Mouse (Mus musculus): ENCODE measurements around the gene Gm16223. TPM values are rescaled to one million over a fixed set of nuclear protein-coding genes. Genes with fewer than 3 reads are reported as not detected.

Gm16223 gene
- polyA plus RNA-seq (2015; fragmentation: Nextera tagmentation; extraction: Ambion mirVana), result not detected in 2 replicates

- peak; percentile 88 for ATAC-seq (ENCODE audit: low read depth)
- H3K36me3 ChIP-seq, result no peaks in the 10 kb centered on the region
- no peaks in the 10 kb centered on the region for H3K9me3 ChIP-seq
- WGBS, result 46% methylated on average over 10 of the region's 10 CpGs
- no peak within 1 kb of the TSS for H3K4me2 ChIP-seq
- H3K27ac ChIP-seq (replicated peaks), result peak within 1 kb of the TSS; percentile 42; the same call in 1 of the 2 replicates
- H3K27me3 ChIP-seq, result no peaks in the 10 kb centered on the region
- H3K4me1 ChIP-seq (replicated peaks), result peaks cover 15% of the 10 kb centered on the region
- no peak within 1 kb of the TSS for H3K9ac ChIP-seq
- no peak within 1 kb of the TSS for H3K4me3 ChIP-seq
These were observed at the start of gene Gm16223 for GRCm38 (mm10) chr5:42067476-42068187. Gene Gm16223, plus strand, starts transcription at chr5:42067960.

DNA sequence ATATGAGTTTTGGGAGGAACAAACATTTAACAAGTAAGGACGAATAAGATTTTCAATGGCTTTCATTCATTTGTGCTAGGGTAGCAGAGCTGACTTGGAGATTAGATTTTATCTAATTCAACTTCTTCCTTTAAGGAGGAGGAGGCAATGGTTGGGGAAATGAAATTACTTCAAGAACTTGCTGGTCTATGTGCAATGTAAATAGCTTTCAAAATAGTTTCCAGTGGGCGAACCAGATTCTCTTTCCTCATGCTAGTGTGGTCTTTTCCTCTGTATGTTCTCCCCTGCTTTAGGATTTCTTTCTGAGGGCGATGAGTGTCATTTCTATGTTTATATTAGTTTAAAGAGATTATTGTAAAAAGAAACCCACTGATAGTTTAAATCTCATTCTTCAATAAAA lies 45.7 kb upstream of the Gm16223 start:
- Histone ChIP-seq H3K36me3 (no peaks in the 10 kb centered on the region), H3K4me2 (no peak overlapping the region), H3K27ac (replicated peaks) (no peak overlapping the region), H3K4me1 (replicated peaks) (no peaks in the 10 kb centered on the region), H3K27me3 (no peaks in the 10 kb centered on the region), H3K9me3 (no peaks in the 10 kb centered on the region), H3K9ac (no peak overlapping the region), H3K4me3 (no peak overlapping the region)
- 84% methylated on average over 3 of the region's 3 CpGs for WGBS
- ATAC-seq (ENCODE audit: low read depth), result no peak

DNA sequence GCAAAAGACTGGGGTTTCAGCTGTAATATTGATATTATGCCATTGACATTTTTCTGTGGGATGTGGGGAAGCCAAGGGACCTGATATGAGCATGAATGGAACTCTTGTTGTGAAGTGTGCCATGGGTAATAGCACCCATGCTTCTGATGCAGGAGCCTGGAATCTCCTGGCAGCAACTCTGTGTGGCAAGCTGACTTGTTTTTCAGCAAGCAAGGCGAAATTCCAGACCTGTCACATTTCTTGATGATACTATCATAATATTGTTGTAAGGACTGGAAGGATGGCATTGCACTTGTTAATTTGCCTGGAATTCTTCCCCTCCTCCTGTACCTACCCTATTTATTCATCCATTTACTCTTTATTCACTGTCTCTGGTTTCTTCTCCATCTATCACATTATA lies 44.2 kb upstream of the Gm16223 start:
- Histone ChIP-seq H3K27ac (replicated peaks) (no peak overlapping the region), H3K4me3 (no peak overlapping the region), H3K4me2 (no peak overlapping the region), H3K9me3 (no peaks in the 10 kb centered on the region), H3K27me3 (no peaks in the 10 kb centered on the region), H3K36me3 (no peaks in the 10 kb centered on the region), H3K4me1 (replicated peaks) (no peaks in the 10 kb centered on the region), H3K9ac (no peak overlapping the region)
- 77% methylated on average over 1 of the region's 1 CpGs for whole genome bisulfite sequencing
- ATAC-seq (ENCODE audit: low read depth), result no peak

DNA sequence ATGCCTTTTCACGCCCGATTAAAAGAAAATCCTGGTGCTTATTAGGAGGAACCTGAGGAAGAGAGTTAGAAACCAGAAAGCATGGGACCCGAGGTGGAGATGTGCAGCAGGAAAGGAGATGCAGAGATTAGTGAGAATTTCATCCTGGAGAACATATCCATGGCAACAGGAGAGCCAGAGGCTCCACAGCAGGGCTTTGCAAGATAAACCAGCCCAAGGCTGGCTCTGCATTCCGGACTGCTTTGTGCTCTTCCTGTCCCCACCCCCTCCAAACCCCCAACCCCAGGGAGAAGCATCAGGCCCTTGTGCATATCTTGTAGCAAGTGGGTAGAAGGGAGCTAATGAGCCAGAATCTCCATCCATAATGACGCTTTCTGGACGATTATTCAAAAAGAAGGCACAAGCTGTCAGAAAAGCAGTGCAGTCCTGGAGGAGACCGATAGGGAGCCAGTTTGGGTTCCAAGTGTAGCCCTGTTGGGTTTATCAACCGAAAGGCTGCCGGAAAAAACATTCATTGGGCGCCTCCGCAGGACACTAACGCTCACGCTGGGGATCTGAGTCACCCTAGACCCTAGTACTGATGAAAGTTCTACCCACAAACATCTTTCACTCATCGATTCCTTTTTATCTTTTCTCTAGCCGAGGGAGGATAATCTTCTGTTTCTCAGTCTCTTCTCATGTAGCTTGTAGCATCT lies 31.2 kb upstream of the Gm16223 start:
- no peaks in the 10 kb centered on the region for H3K27me3 ChIP-seq
- H3K27ac ChIP-seq (replicated peaks), result no peak overlapping the region
- H3K36me3 ChIP-seq, result no peaks in the 10 kb centered on the region
- no peak overlapping the region for H3K4me2 ChIP-seq
- no peak overlapping the region for H3K4me3 ChIP-seq
- no peaks in the 10 kb centered on the region for H3K4me1 ChIP-seq (replicated peaks)
- ATAC-seq (ENCODE audit: low read depth), result no peak
- 61% methylated on average over 15 of the region's 15 CpGs for WGBS
- H3K9ac ChIP-seq, result no peak overlapping the region
- H3K9me3 ChIP-seq, result no peaks in the 10 kb centered on the region

DNA sequence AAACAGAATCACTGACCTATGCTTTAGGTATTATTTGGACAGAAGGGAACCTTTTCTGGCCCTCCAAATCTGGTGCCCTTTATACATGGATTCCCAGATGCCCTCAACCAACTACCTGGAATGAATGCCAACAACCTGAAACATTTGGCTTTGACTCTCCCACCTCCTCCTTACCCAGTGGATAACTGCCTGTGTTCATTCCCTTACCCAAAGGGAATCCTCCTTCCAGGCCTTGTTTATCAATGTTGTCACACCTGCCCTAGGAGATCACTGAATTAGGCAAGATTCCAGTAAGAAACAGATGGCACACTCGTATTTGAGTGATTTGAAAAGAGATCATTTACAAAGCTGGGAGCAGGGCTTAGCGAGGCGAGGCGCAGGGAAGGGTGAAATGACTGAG lies 13.1 kb upstream of the Gm16223 start:
- Histone ChIP-seq H3K36me3 (no peaks in the 10 kb centered on the region), H3K4me1 (replicated peaks) (no peaks in the 10 kb centered on the region), H3K4me2 (no peak overlapping the region), H3K9ac (no peak overlapping the region), H3K27me3 (no peaks in the 10 kb centered on the region), H3K9me3 (no peaks in the 10 kb centered on the region), H3K27ac (replicated peaks) (no peak overlapping the region), H3K4me3 (no peak overlapping the region)
- 58% methylated on average over 4 of the region's 4 CpGs for WGBS
- ATAC-seq (ENCODE audit: low read depth), result 0 out of 2 replicates have a peak, but pooled peaks have one; percentile 19

DNA sequence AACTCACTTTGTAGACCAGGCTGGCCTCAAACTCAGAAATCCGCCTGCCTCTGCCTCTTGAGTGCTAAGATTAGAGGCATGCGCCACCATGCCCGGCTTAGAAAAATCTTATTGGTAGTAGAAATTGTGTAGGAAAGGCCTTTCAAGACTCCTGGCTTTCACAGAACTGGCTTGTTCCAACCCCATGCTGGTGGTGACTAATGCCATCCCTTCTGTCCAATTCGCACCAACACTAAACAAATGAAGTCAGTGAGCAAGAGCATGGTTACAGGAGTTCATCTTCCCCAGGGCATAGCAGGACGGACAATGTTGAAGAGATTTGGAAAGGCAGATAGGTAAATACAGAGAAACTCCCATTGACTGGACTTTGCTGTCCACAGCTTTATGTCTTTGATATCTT lies 12.6 kb upstream of the Gm16223 start:
- Histone ChIP-seq H3K4me1 (replicated peaks) (no peaks in the 10 kb centered on the region), H3K27me3 (no peaks in the 10 kb centered on the region), H3K4me2 (no peak overlapping the region), H3K27ac (replicated peaks) (no peak overlapping the region), H3K9ac (no peak overlapping the region), H3K9me3 (no peaks in the 10 kb centered on the region), H3K36me3 (no peaks in the 10 kb centered on the region), H3K4me3 (no peak overlapping the region)
- ATAC-seq (ENCODE audit: low read depth), result no peak
- 90% methylated on average over 5 of the region's 5 CpGs for WGBS

DNA sequence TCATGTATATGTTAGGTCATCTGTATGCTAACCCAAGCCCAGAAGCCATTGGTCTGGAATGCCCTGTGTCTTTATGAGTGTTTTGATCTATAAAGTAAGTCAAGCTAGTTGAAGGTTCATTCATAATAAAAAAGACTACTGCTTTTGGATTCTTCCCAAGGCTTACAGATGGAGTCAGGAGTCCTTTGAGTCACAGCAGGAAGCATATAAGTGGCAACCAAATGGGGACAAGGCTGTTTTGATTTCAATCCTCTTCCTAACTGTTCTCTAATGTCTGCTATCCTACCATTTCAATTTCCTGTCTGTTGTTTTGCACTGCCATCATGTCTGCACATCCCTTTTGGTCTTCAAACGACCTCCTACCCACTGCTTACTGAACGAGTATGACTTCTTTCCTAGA lies 2.7 kb upstream of the Gm16223 start:
- no peak for ATAC-seq (ENCODE audit: low read depth)
- H3K36me3 ChIP-seq, result no peaks in the 10 kb centered on the region
- 60% methylated on average over 2 of the region's 2 CpGs for WGBS

GRCm38 (mm10) chr5:42067075-42067474 lies 685 bp upstream of the Gm16223 start:
- Histone ChIP-seq H3K4me1 (replicated peaks) (peaks cover 15% of the 10 kb centered on the region), H3K36me3 (no peaks in the 10 kb centered on the region), H3K27me3 (no peaks in the 10 kb centered on the region), H3K9me3 (no peaks in the 10 kb centered on the region), H3K27ac (replicated peaks) (no peak overlapping the region), H3K4me3 (no peak overlapping the region), H3K4me2 (no peak overlapping the region), H3K9ac (no peak overlapping the region)
- 0 out of 2 replicates have a peak, but pooled peaks have one; percentile 23 for ATAC-seq (ENCODE audit: low read depth)
- WGBS, result 66% methylated on average over 3 of the region's 3 CpGs

More for the DNA sequence above, 2.7 kb upstream of the Gm16223 start:
- no peak overlapping the region for H3K4me3 ChIP-seq
- no peak overlapping the region for H3K27ac ChIP-seq (replicated peaks)
- no peak overlapping the region for H3K4me2 ChIP-seq
- no peaks in the 10 kb centered on the region for H3K9me3 ChIP-seq
- no peak overlapping the region for H3K9ac ChIP-seq
- peaks cover 15% of the 10 kb centered on the region for H3K4me1 ChIP-seq (replicated peaks)
- no peaks in the 10 kb centered on the region for H3K27me3 ChIP-seq

- no peaks in the 10 kb centered on the region for H3K27me3 ChIP-seq
- peaks cover 15% of the 10 kb centered on the region for H3K4me1 ChIP-seq (replicated peaks)
- H3K27ac ChIP-seq (replicated peaks), result peak overlapping the region; percentile 42; the same call in 1 of the 2 replicates
- no peak overlapping the region for H3K4me3 ChIP-seq
- ATAC-seq (ENCODE audit: low read depth), result peak; percentile 23; the same call in 1 of the 2 replicates
- no peak overlapping the region for H3K9ac ChIP-seq
- no peak overlapping the region for H3K4me2 ChIP-seq
- H3K36me3 ChIP-seq, result no peaks in the 10 kb centered on the region
- no peaks in the 10 kb centered on the region for H3K9me3 ChIP-seq
- WGBS, result 76% methylated on average over 1 of the region's 1 CpGs
These were observed 424 bp downstream of the Gm16223 start for GRCm38 (mm10) chr5:42068188-42068579.

GRCm38 (mm10) chr5:42116586-42117346 lies 49.0 kb downstream of the Gm16223 start:
- no peak overlapping the region for H3K9ac ChIP-seq
- 83% methylated on average over 5 of the region's 5 CpGs for WGBS
- H3K4me1 ChIP-seq (replicated peaks), result no peaks in the 10 kb centered on the region
- H3K27ac ChIP-seq (replicated peaks), result no peak overlapping the region
- no peak for ATAC-seq (ENCODE audit: low read depth)
- H3K9me3 ChIP-seq, result no peaks in the 10 kb centered on the region
- H3K4me3 ChIP-seq, result no peak overlapping the region
- H3K36me3 ChIP-seq, result no peaks in the 10 kb centered on the region
- no peaks in the 10 kb centered on the region for H3K27me3 ChIP-seq
- H3K4me2 ChIP-seq, result no peak overlapping the region

- H3K4me3 ChIP-seq, result no peak overlapping the region
- no peak overlapping the region for H3K9ac ChIP-seq
- no peaks in the 10 kb centered on the region for H3K9me3 ChIP-seq
- H3K4me2 ChIP-seq, result no peak overlapping the region
- ATAC-seq (ENCODE audit: low read depth), result no peak
- H3K27ac ChIP-seq (replicated peaks), result no peak overlapping the region
- H3K27me3 ChIP-seq, result no peaks in the 10 kb centered on the region
- no peaks in the 10 kb centered on the region for H3K4me1 ChIP-seq (replicated peaks)
- no peaks in the 10 kb centered on the region for H3K36me3 ChIP-seq
These were observed 57.8 kb downstream of the Gm16223 start for GRCm38 (mm10) chr5:42125562-42125961.

GRCm38 (mm10) chr5:42155626-42156025 lies 87.9 kb downstream of the Gm16223 start:
- H3K4me2 ChIP-seq, result no peak overlapping the region
- no peak for ATAC-seq (ENCODE audit: low read depth)
- no peak overlapping the region for H3K9ac ChIP-seq
- no peaks in the 10 kb centered on the region for H3K36me3 ChIP-seq
- H3K4me1 ChIP-seq (replicated peaks), result no peaks in the 10 kb centered on the region
- no peaks in the 10 kb centered on the region for H3K27me3 ChIP-seq
- no peaks in the 10 kb centered on the region for H3K9me3 ChIP-seq
- no peak overlapping the region for H3K4me3 ChIP-seq
- no peak overlapping the region for H3K27ac ChIP-seq (replicated peaks)
- 78% methylated on average over 3 of the region's 3 CpGs for WGBS

Measured in neural tube, embryonic 13.5 days (tissue).